Mouse (Mus musculus): ENCODE measurements around the gene Klk9.

DNA sequence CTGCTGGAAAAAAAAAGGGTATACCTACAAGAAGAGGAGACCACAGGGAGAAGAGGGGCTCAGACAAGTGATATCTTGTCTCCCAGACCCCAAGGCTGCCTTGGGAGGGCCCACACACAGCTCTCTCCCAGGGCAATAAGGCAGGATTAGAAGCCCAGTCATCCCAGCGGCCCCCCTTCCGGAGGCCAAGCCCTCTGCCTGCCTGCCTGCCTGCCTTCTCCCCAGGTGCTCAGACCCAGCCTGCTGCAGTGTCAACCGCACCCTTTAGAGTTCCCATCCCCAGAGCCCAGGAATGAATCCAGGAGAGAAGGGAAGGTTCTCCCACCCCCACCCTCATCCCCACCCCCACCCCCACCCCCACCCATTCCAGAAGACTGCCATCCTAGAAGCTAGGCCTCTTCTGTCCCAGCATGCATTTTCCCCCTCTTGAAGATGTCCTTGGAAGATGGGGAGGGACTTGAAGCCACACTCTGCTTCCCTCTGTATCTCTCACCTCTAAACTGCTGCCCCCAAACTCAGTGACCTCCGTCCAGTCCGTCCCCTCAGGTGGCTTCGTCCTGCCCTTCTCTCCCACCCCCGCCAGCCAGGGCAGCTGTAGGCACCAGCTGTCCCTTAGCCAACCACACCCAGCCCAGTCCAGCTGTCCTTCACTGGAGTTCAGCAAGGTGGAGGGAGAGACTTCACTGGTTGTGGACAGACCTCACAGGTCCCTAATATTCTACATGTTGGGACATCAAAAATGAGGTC, 16.2 kb upstream of the Klk9 start:
- no peak for TF ChIP-seq CTCF (IDR thresholded peaks at IDR 0.05; ENCODE audit: extremely low read depth, insufficient read depth, low read length)
- no peak for TF ChIP-seq POLR2A (IDR thresholded peaks at IDR 0.05; ENCODE audit: extremely low read depth, insufficient read depth, low read length)

All from cortical plate, adult 2 months (tissue).